25 mouse cellular contexts compared by ENCODE assay signal in the genomic region with DNA sequence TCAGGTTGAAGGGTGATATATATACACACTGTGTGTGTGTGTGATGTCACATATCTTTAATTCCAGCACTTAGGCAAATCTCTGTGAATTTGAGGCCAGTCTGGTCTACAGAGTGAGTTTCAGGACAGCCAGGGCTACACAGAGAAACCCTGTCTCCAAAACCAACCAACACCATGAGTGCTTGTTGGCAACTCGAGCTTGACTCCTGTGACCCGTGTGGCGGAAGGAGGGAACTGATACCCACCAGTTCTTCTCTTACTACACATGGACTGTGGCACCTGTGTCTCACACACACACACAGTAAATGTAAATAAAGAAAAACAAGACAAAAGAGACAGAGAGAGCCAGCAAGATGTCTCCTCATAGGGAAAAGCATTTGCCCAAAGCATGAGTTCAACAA. TPM values are rescaled to one million over a fixed set of nuclear protein-coding genes. Genes with fewer than 3 reads are reported as not detected.
DNase-seq lines count a peak whose midpoint lies in the region; ATAC-seq and TF ChIP-seq lines count a peak whose summit lies in the region.
"Had no signal": no experiment of that assay in that cellular context is flagged by ENCODE, and none has a peak within 500 bp of the region (broad histone marks: within the 10 kb centered on the region; RNA-seq: fewer than 3 reads in every experiment).

No protein-coding gene starts in this region.

- dilution Hi-C loops in CH12.LX (cut with MboI; ENCODE audit: extremely low pct_ligation_motif_present, extremely low pct_unique_long_range_greater_than_20kb, low sequenced_read_pairs), result no loop called here

- no peak for ATAC-seq in hindbrain, embryonic 13.5 days (ENCODE audit: low FRiP score)
- ATAC-seq: forebrain, embryonic 13.5 days; forebrain, embryonic 16.5 days; hindbrain, postnatal 0 days; inflammation-experienced regulatory T-cells, adult 6 months; Patski had no signal

- in situ Hi-C loops in CH12.LX (cut with MboI; ENCODE audit: low pct_ligation_motif_present, low pct_unique_long_range_greater_than_20kb, low sequenced_read_pairs), result loop anchor here (5.0 kb wide), 2 partner anchors 118 to 218 kb away; a partner anchor contains a TSS

- 79% methylated on average over 3 of the region's 3 CpGs for WGBS in hindbrain, embryonic 13.5 days

- peak; percentile 3 for TF ChIP-seq RAD21 in CH12.LX (IDR thresholded peaks at IDR 0.05; ENCODE audit: low read depth, low read length)

- no peak for TF ChIP-seq POLR2A in CH12.LX (IDR thresholded peaks at IDR 0.05; ENCODE audit: low read depth, low read length)

- H3K27me3 ChIP-seq in CH12.LX (replicated peaks), result no peaks in the 10 kb centered on the region
- H3K27me3 ChIP-seq in hindbrain, embryonic 13.5 days, result no peaks in the 10 kb centered on the region
- H3K27me3 ChIP-seq: forebrain, embryonic 13.5 days; Patski had no signal

- DNase-seq in layer of hippocampus, adult 2 months (ENCODE audit: low spot score in 2 of 2), result no peak
- DNase-seq in layer of hippocampus, adult 11-12 months (ENCODE audit: low spot score), result no peak
- peak; percentile 83 for DNase-seq in A20 (ENCODE audit: low read depth, low spot score)
- no peak for DNase-seq in CH12.LX (ENCODE audit: extremely low read depth)
- DNase-seq in kidney, adult 9 months, result no peak
- DNase-seq: adrenal gland, postnatal 10 days; adrenal gland, postnatal 36 days; cerebellum, adult 18-20 months; cerebellum, adult 9-10 months; cerebellum, postnatal 14 days; gastrocnemius, postnatal 10 days; gastrocnemius, postnatal 36 days had no signal

- 0 out of 2 replicates have a peak, but pooled peaks have one; percentile 12 for TF ChIP-seq CTCF in layer of hippocampus, adult 2 months (conservative IDR thresholded peaks at IDR 0.05)
- TF ChIP-seq CTCF in CH12.LX (conservative IDR thresholded peaks at IDR 0.05 in 1 of 2, IDR thresholded peaks at IDR 0.05 in 1 of 2; ENCODE audit: low read depth in 2 of 2, low read length in 2 of 2), result peak in 1 of 2 experiments; percentile 5; a peak in 1 of 4 replicates

- no peaks in the 10 kb centered on the region for H3K79me2 ChIP-seq in CH12.LX (replicated peaks; ENCODE audit: control insufficient read depth, extremely low read depth, insufficient read depth, poor library complexity, severe bottlenecking)

- H3K36me3 ChIP-seq in CH12.LX (replicated peaks in 1 of 2; ENCODE audit: control insufficient read depth in 1 of 2, insufficient read depth in 1 of 2, low read length in 1 of 2), result no peaks in the 10 kb centered on the region
- no peaks in the 10 kb centered on the region for H3K36me3 ChIP-seq in hindbrain, embryonic 13.5 days
- H3K36me3 ChIP-seq: forebrain, embryonic 10.5 days; G1E; hindbrain, embryonic 10.5 days had no signal

- H3K4me3 ChIP-seq in layer of hippocampus, adult 2 months, result no peak overlapping the region
- no peak overlapping the region for H3K4me3 ChIP-seq in CH12.LX (replicated peaks in 1 of 3; ENCODE audit: low read depth in 2 of 3, low read length in 2 of 3, poor library complexity in 1 of 3)
- H3K4me3 ChIP-seq in hindbrain, embryonic 13.5 days, result no peak overlapping the region
- H3K4me3 ChIP-seq: forebrain, embryonic 10.5 days; forebrain, embryonic 13.5 days; hindbrain, embryonic 10.5 days had no signal

- no peaks in the 10 kb centered on the region for H3K9me3 ChIP-seq in CH12.LX (replicated peaks; ENCODE audit: low read length)
- H3K9me3 ChIP-seq in hindbrain, embryonic 13.5 days, result no peaks in the 10 kb centered on the region
- H3K9me3 ChIP-seq: forebrain, embryonic 10.5 days; forebrain, embryonic 13.5 days; G1E; hindbrain, embryonic 10.5 days had no signal

- peak overlapping the region; percentile 44; the same call in 1 of the 2 replicates for H3K4me2 ChIP-seq in CH12.LX (ENCODE audit: insufficient read depth, low read depth, poor library complexity, severe bottlenecking)
- H3K4me2 ChIP-seq in hindbrain, embryonic 13.5 days, result no peak overlapping the region
- H3K4me2 ChIP-seq: forebrain, embryonic 13.5 days; heart, embryonic 11.5 days; hindbrain, embryonic 14.5 days had no signal

- TF ChIP-seq EP300 in CH12.LX (IDR thresholded peaks at IDR 0.05; ENCODE audit: low read length), result peak; percentile 68; the same call in 1 of the 2 replicates

- peaks cover 17 to 42% of the 10 kb centered on the region in 2 experiments for H3K4me1 ChIP-seq in CH12.LX (ENCODE audit: control insufficient read depth in 1 of 2, insufficient read depth in 2 of 2)
- no peaks in the 10 kb centered on the region for H3K4me1 ChIP-seq in hindbrain, embryonic 13.5 days (replicated peaks)
- H3K4me1 ChIP-seq: forebrain, embryonic 10.5 days; forebrain, embryonic 13.5 days; hindbrain, embryonic 10.5 days had no signal

- H3K9ac ChIP-seq in CH12.LX (ENCODE audit: insufficient read depth, low read depth), result no peak overlapping the region
- no peak overlapping the region for H3K9ac ChIP-seq in hindbrain, embryonic 13.5 days
- H3K9ac ChIP-seq: forebrain, embryonic 13.5 days; hindbrain, embryonic 14.5 days had no signal

- H3K27ac ChIP-seq in layer of hippocampus, adult 2 months, result no peak overlapping the region
- no peak overlapping the region for H3K27ac ChIP-seq in CH12.LX (ENCODE audit: insufficient read depth, low read depth)
- no peak overlapping the region for H3K27ac ChIP-seq in hindbrain, embryonic 13.5 days
- H3K27ac ChIP-seq: forebrain, embryonic 10.5 days; forebrain, embryonic 13.5 days; hindbrain, embryonic 10.5 days; hindbrain, embryonic 14.5 days; hindbrain, postnatal 0 days had no signal

TF ChIP-seq in CH12.LX, 34 proteins besides CTCF, POLR2A, EP300 and RAD21:
- TF ChIP-seq MYC (IDR thresholded peaks at IDR 0.05; ENCODE audit: low read depth, low read length) (peak; percentile 53; the same call in 1 of the 2 replicates), RCOR1 (conservative IDR thresholded peaks at IDR 0.05; ENCODE audit: low read depth, low read length) (no peak), BHLHE40 (IDR thresholded peaks at IDR 0.05; ENCODE audit: low read depth, low read length) (peak; percentile 41; the same call in 1 of the 2 replicates), IRF4 (IDR thresholded peaks at IDR 0.05; ENCODE audit: low read depth, low read length) (peak; percentile 62; the same call in 1 of the 2 replicates)

RNA-seq across cellular contexts. Expression of a gene that starts 10.4 kb away (rescaled TPM):
- under 1 TPM; 0.13 to 0.47 TPM for total RNA-seq in layer of hippocampus, adult 2 months (2021)
- 0.17 and 0.21 TPM in 2 replicates for total RNA-seq in CH12.LX (2012; rRNA removed)
- total RNA-seq in CH12.LX (2014; rRNA removed), result 0.85 and 1.0 TPM in 2 replicates
- polyA plus RNA-seq in CH12.LX (2012; ENCODE audit: insufficient read length, low read depth), result 1.6 and 1.8 TPM in 2 replicates
- polyA plus RNA-seq in hindbrain, embryonic 13.5 days (2015; fragmentation: Nextera tagmentation; extraction: Ambion mirVana), result 0.10 and 0.16 TPM in 2 replicates
- total RNA-seq: heart, postnatal 25 days had no signal
- polyA plus RNA-seq: embryonic facial prominence, embryonic 11.5 days; forebrain, embryonic 13.5 days; forebrain, embryonic 16.5 days; G1E had no signal

RNA-seq across cellular contexts. Expression of a gene that starts 46.4 kb away (rescaled TPM):
- total RNA-seq in layer of hippocampus, adult 2 months (2021), result 10 to 100 TPM; 44.1 to 44.7 TPM
- 34.3 and 34.5 TPM in 2 replicates for total RNA-seq in CH12.LX (2012; rRNA removed)
- 74.4 and 78.3 TPM in 2 replicates for total RNA-seq in CH12.LX (2014; rRNA removed)
- polyA plus RNA-seq in CH12.LX (2012; ENCODE audit: insufficient read length, low read depth), result 52.8 and 73.8 TPM in 2 replicates
- 107 and 112 TPM in 2 replicates for polyA plus RNA-seq in hindbrain, embryonic 13.5 days (2015; fragmentation: Nextera tagmentation; extraction: Ambion mirVana)
